Mouse (Mus musculus) olfactory bulb, adult 2 months (tissue): ENCODE results near the gene Egfl8.

Experiments used
- CTCF ChIP-seq: fragments of 200-500 bp; IDR thresholded peaks from 2 replicates; pipeline ENCODE4 v1.5.1; 2012; ENCODE audit warnings: low read depth, mild to moderate bottlenecking, low read length, moderate library complexity; ENCODE audit not compliant: insufficient read depth
- POLR2A ChIP-seq: fragments of 200-500 bp; IDR thresholded peaks from 2 replicates; pipeline ENCODE4 v1.6.1; 2012; ENCODE audit warnings: mild to moderate bottlenecking, low read depth, low read length, moderate library complexity; ENCODE audit not compliant: insufficient read depth

DNA sequence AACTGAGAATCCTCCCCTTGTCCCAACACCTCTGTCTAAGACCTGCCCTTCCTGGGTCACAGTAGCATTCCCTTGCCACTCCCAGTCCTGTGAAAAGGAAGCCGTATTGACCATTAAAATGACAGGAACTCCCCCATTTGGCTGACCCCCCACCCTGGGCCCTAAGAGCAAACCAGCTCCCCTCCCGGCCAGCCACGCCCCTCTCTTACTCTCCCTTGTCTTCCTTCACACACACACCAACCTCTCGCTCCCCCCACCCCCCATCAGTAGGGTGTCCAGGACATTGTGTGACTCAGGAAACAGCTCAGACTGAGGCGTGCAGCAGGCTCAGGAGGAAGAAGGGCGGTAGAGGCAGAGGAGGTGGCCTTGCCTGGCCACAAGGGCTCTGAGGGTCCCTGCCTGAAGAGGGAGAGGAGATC lies 51.8 kb downstream of the Egfl8 start, which contains the start of gene Notch4:
- TF ChIP-seq CTCF (no peak), POLR2A (no peak)
